In the genomic region with DNA sequence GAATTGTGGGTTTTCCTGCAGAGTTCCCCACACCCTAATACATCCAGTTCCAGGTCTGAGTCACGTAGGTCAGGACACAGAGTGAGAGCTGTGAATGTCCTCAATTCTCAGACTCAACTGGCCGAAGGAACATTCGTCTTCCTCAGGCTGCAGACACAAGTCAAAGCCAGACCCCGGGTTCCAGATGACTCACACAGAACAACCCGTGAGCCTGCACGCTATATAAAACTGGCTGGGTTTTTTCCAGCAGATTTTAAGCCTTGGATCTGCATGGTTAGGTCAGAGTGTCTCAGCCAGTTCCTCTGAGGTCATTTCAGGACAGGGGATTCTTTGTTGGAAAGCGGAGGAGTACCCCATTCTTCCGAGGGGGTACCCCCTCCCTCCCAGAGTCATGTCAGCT, we compare ENCODE assay signal across 16 mouse cellular contexts.
A peak's percentile ranks its signal among the peaks of the same experiment; 100 is the strongest.
DNase-seq lines count a peak whose midpoint lies in the region; ATAC-seq and TF ChIP-seq lines count a peak whose summit lies in the region.
"Had no signal": no experiment of that assay in that cellular context is flagged by ENCODE, and none has a peak within 500 bp of the region (broad histone marks: within the 10 kb centered on the region; RNA-seq: fewer than 3 reads in every experiment).

No protein-coding gene starts in this region.

- peaks cover 4% of the 10 kb centered on the region; the same call in 1 of the 2 replicates for H3K27me3 ChIP-seq in forebrain, embryonic 13.5 days
- H3K27me3 ChIP-seq in forebrain, postnatal 0 days (ENCODE audit: insufficient read depth, low read length): no peaks in the 10 kb centered on the region
- no peaks in the 10 kb centered on the region for H3K27me3 ChIP-seq in midbrain, embryonic 11.5 days (ENCODE audit: control insufficient read depth, insufficient read depth, low read length)
- H3K27me3 ChIP-seq in midbrain, postnatal 0 days (ENCODE audit: insufficient read depth, low read length): no peaks in the 10 kb centered on the region
- H3K27me3 ChIP-seq in limb, embryonic 15.5 days: no peaks in the 10 kb centered on the region

- ATAC-seq in forebrain, embryonic 13.5 days: no peak
- no peak for ATAC-seq in forebrain, postnatal 0 days
- ATAC-seq in midbrain, embryonic 11.5 days (ENCODE audit: low FRiP score): no peak
- no peak for ATAC-seq in midbrain, postnatal 0 days (ENCODE audit: low FRiP score)
- ATAC-seq in limb, embryonic 15.5 days (ENCODE audit: insufficient number of reproducible peaks, low FRiP score, low TSS enrichment, low read depth): no peak
- ATAC-seq: intestine, postnatal 0 days had no signal

- no peak overlapping the region for H3K4me2 ChIP-seq in forebrain, embryonic 13.5 days
- no peak overlapping the region for H3K4me2 ChIP-seq in forebrain, postnatal 0 days (ENCODE audit: low read depth)
- H3K4me2 ChIP-seq in midbrain, embryonic 11.5 days: no peak overlapping the region
- no peak overlapping the region for H3K4me2 ChIP-seq in midbrain, postnatal 0 days (ENCODE audit: low read depth, low read length, poor library complexity, severe bottlenecking)
- no peak overlapping the region for H3K4me2 ChIP-seq in limb, embryonic 15.5 days

- DNase-seq in forebrain, postnatal 0 days: no peak
- peak; percentile 77 for DNase-seq in midbrain, embryonic 11.5 days (ENCODE audit: low spot score, missing footprints)
- no peak for DNase-seq in midbrain, postnatal 0 days (ENCODE audit: low spot score)
- peak; percentile 15 for DNase-seq in adrenal gland, postnatal 25 days
- no peak for DNase-seq in layer of hippocampus, adult 9-11 months
- DNase-seq in urinary bladder, adult 2 months (ENCODE audit: low spot score): no peak
- DNase-seq: cerebellum, postnatal 14 days; gastrocnemius, postnatal 10 days; heart, postnatal 36 days; thymus, postnatal 4 days had no signal

- TF ChIP-seq CTCF in forebrain, postnatal 0 days (IDR thresholded peaks at IDR 0.05; ENCODE audit: low read depth): no peak
- no peak for TF ChIP-seq CTCF in midbrain, postnatal 0 days (IDR thresholded peaks at IDR 0.05)

- no peak overlapping the region for H3K4me3 ChIP-seq in forebrain, embryonic 13.5 days
- no peak overlapping the region for H3K4me3 ChIP-seq in forebrain, postnatal 0 days (ENCODE audit: low read depth, low read length)
- H3K4me3 ChIP-seq in midbrain, embryonic 11.5 days (ENCODE audit: low read depth, low read length): no peak overlapping the region
- no peak overlapping the region for H3K4me3 ChIP-seq in midbrain, postnatal 0 days (ENCODE audit: low read depth, low read length)
- H3K4me3 ChIP-seq in limb, embryonic 15.5 days: no peak overlapping the region
- H3K4me3 ChIP-seq: layer of hippocampus, adult 2 months had no signal

- peaks cover 49% of the 10 kb centered on the region for H3K4me1 ChIP-seq in forebrain, embryonic 13.5 days
- peaks cover 5% of the 10 kb centered on the region; the same call in 1 of the 2 replicates for H3K4me1 ChIP-seq in forebrain, postnatal 0 days (ENCODE audit: insufficient read depth)
- H3K4me1 ChIP-seq in midbrain, embryonic 11.5 days (ENCODE audit: control insufficient read depth, insufficient read depth, low read length): peaks cover 3% of the 10 kb centered on the region; the same call in 1 of the 2 replicates
- H3K4me1 ChIP-seq in midbrain, postnatal 0 days (ENCODE audit: insufficient read depth, low read length): 0 out of 2 replicates have a peak, but pooled peaks cover 7% of the 10 kb centered on the region
- H3K4me1 ChIP-seq in limb, embryonic 15.5 days: peaks cover 21% of the 10 kb centered on the region

- H3K36me3 ChIP-seq in forebrain, embryonic 13.5 days (ENCODE audit: poor library complexity, severe bottlenecking): no peaks in the 10 kb centered on the region
- no peaks in the 10 kb centered on the region for H3K36me3 ChIP-seq in forebrain, postnatal 0 days (ENCODE audit: insufficient read depth)
- H3K36me3 ChIP-seq in midbrain, embryonic 11.5 days (ENCODE audit: control insufficient read depth, insufficient read depth, low read length): no peaks in the 10 kb centered on the region
- no peaks in the 10 kb centered on the region for H3K36me3 ChIP-seq in midbrain, postnatal 0 days (ENCODE audit: insufficient read depth, low read length)
- no peaks in the 10 kb centered on the region for H3K36me3 ChIP-seq in limb, embryonic 15.5 days
- H3K36me3 ChIP-seq: embryonic facial prominence, embryonic 10.5 days had no signal

- WGBS in forebrain, embryonic 13.5 days: 85% methylated on average over 8 of the region's 8 CpGs
- 82% methylated on average over 8 of the region's 8 CpGs for WGBS in forebrain, postnatal 0 days
- 87% methylated on average over 8 of the region's 8 CpGs for WGBS in midbrain, embryonic 11.5 days
- WGBS in midbrain, postnatal 0 days: 80% methylated on average over 8 of the region's 8 CpGs
- WGBS in limb, embryonic 15.5 days: 50% methylated on average over 8 of the region's 8 CpGs

- no peak overlapping the region for H3K9ac ChIP-seq in forebrain, embryonic 13.5 days
- no peak overlapping the region for H3K9ac ChIP-seq in forebrain, postnatal 0 days
- no peak overlapping the region for H3K9ac ChIP-seq in midbrain, embryonic 11.5 days (ENCODE audit: low read length)
- no peak overlapping the region for H3K9ac ChIP-seq in midbrain, postnatal 0 days (replicated peaks; ENCODE audit: low read length, poor library complexity, severe bottlenecking)
- H3K9ac ChIP-seq in limb, embryonic 15.5 days: no peak overlapping the region
- H3K9ac ChIP-seq: lung, embryonic 14.5 days had no signal

- no peaks in the 10 kb centered on the region for H3K9me3 ChIP-seq in forebrain, embryonic 13.5 days (replicated peaks)
- no peaks in the 10 kb centered on the region for H3K9me3 ChIP-seq in forebrain, postnatal 0 days (ENCODE audit: low read length)
- H3K9me3 ChIP-seq in midbrain, embryonic 11.5 days (ENCODE audit: control insufficient read depth, low read length): no peaks in the 10 kb centered on the region
- no peaks in the 10 kb centered on the region for H3K9me3 ChIP-seq in midbrain, postnatal 0 days (ENCODE audit: low read length)
- H3K9me3 ChIP-seq in limb, embryonic 15.5 days: no peaks in the 10 kb centered on the region
- H3K9me3 ChIP-seq: embryonic facial prominence, embryonic 10.5 days had no signal

- 0 out of 2 replicates have a peak overlapping the region, but pooled peaks have one; percentile 20 for H3K27ac ChIP-seq in forebrain, embryonic 13.5 days
- H3K27ac ChIP-seq in forebrain, postnatal 0 days (ENCODE audit: low read depth, low read length): no peak overlapping the region
- H3K27ac ChIP-seq in midbrain, embryonic 11.5 days (ENCODE audit: low read depth, low read length): no peak overlapping the region
- H3K27ac ChIP-seq in midbrain, postnatal 0 days (ENCODE audit: low read depth, low read length): no peak overlapping the region
- H3K27ac ChIP-seq in limb, embryonic 15.5 days: peak overlapping the region; percentile 3; the same call in 1 of the 2 replicates
- H3K27ac ChIP-seq: embryonic facial prominence, embryonic 10.5 days; layer of hippocampus, adult 2 months had no signal

Comparison
In these comparisons a context has a peak if more than half of its experiments do, and no peak if none do; other contexts are left out.
1. H3K27ac ChIP-seq: peak in forebrain, embryonic 13.5 days (single experiment) and limb, embryonic 15.5 days (single experiment); none in forebrain, postnatal 0 days (single experiment), midbrain, embryonic 11.5 days (single experiment) and midbrain, postnatal 0 days (single experiment).
2. DNase-seq: peak in midbrain, embryonic 11.5 days (single experiment) and adrenal gland, postnatal 25 days (single experiment); none in forebrain, postnatal 0 days (single experiment), midbrain, postnatal 0 days (single experiment), layer of hippocampus, adult 9-11 months (single experiment) and urinary bladder, adult 2 months (single experiment).